Mouse (Mus musculus): ENCODE results near the gene Pde6h.
A peak's percentile ranks its signal among the peaks of the same experiment; 100 is the strongest.
"Not testable (repeated sequence)": the region's sequence is repeated elsewhere in the genome, so short reads cannot be mapped to it uniquely, and the experiment has no call there.

Pde6h gene

GRCm38 (mm10) chr6:136941051-136942021, 17.7 kb downstream of the Pde6h start, which contains the start of gene Arhgdib:
TSS of gene Arhgdib (minus strand) at chr6:136941899.
- no peak for DNase-seq (ENCODE audit: low spot score)

- no peak for DNase-seq (ENCODE audit: low spot score)
Observed at GRCm38 (mm10) chr6:136942280-136942679, 18.6 kb downstream of the Pde6h start.

- no peak for DNase-seq (ENCODE audit: low spot score)
Observed at GRCm38 (mm10) chr6:136943392-136943791, 19.8 kb downstream of the Pde6h start.

GRCm38 (mm10) chr6:136944511-136944910, 20.9 kb downstream of the Pde6h start:
- no peak for DNase-seq (ENCODE audit: low spot score)

GRCm38 (mm10) chr6:136946241-136946640, 22.6 kb downstream of the Pde6h start:
- DNase-seq (ENCODE audit: low spot score) = peak; percentile 38

GRCm38 (mm10) chr6:136946943-136947342, 23.3 kb downstream of the Pde6h start:
- peak; percentile 30 for DNase-seq (ENCODE audit: low spot score)

DNA sequence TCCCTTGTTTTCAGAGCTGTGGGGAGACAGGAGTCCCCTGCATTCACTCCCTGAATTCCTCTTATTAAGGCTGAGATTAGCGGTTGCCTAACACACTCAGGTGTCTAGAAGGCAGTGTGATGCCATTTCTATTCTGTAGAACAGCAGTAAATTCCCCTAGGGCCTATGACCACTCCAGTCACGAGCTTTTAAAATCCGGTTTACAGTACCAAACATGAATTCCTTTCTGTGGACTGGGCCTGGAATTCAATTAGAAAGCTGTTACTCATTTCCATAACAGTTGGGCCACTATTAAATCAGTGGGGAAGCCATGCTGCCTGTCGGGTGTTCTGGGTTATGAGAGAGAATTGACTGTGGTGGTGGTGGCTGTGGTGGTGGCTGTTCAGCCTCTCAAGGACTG, 24.1 kb downstream of the Pde6h start:
- no peak for DNase-seq (ENCODE audit: low spot score)

DNA sequence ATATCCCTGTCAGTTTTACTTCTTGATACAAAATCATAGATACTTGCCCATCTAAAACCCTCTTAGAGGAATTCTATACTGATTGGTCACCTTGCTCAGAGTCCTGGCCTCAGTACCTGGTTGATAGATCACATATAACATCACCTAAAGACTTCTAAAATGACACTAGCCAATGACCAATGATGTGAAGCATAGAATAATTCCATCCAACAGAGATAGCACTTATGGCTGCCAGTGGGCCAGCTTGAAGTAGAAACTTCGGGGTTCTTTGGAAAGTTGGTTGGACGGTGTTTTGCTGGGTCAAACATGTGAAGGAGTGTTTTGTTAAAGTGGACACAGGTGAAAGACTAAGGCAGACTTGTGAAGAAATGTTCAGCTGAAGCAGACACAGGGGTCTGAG, 26.5 kb downstream of the Pde6h start:
- DNase-seq (ENCODE audit: low spot score) = no peak

DNA sequence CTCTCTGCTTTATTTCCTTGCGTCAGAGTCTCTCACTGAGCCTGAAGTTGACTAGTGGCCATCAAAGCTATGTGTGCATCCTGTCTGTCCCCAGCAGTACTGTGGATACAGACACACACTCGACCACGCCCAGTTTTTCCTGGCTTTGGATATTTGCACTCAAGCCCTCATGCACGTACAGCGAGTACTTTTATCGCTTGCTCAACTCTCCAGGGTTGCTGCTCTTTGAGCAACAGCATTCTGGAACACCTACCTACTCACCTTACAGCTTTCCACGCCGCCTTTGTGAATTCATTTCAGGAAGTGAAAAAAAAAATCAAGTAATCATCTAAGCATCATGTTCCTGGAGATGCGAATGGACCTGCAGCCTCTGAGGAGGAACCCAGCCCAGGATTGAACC, 29.3 kb downstream of the Pde6h start:
- no peak for DNase-seq (ENCODE audit: low spot score)

GRCm38 (mm10) chr6:136954192-136954591, 30.6 kb downstream of the Pde6h start:
- no peak for DNase-seq (ENCODE audit: low spot score)

DNA sequence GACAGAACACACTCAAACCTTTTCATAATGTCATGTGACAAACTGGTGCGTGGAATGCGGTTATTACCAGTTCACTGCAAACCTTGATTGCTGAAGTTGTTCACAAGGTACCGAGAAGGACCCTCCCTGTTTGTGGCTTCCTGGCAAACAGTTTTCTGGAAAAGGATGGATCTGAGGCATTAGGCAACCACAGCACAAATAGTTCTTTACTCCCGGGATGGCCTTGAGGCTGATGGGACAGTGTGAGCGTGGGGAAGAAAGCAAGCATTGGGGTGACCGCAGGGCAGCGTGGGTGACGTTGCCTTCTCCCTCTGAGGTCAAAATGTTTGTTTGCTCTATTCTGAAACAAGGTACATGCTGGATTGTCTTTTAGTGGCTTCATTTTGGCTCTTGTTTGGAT, 31.1 kb downstream of the Pde6h start:
- no peak for DNase-seq (ENCODE audit: low spot score)

- DNase-seq (ENCODE audit: low spot score) = no peak
Observed at GRCm38 (mm10) chr6:136955240-136955639, 31.6 kb downstream of the Pde6h start.

DNA sequence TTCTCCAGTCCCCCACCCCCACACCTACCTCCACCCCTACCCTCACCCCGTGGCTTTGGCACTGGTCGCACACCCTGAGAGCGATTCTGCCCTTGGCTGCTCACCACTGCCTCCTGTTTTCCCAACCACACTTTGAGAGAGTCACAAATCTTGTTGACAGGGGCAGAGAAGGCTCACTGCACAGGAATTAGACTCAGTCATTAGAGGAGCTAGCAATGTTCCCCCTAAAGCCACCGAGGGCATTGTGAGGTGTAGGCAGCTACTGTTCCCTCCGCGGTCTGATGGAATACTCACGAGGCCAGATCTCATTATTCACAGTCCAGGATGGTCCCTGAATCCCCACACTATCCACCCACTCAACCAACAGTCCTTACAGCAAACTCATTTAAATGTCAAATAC, 33.4 kb downstream of the Pde6h start:
- DNase-seq (ENCODE audit: low spot score) = no peak

DNA sequence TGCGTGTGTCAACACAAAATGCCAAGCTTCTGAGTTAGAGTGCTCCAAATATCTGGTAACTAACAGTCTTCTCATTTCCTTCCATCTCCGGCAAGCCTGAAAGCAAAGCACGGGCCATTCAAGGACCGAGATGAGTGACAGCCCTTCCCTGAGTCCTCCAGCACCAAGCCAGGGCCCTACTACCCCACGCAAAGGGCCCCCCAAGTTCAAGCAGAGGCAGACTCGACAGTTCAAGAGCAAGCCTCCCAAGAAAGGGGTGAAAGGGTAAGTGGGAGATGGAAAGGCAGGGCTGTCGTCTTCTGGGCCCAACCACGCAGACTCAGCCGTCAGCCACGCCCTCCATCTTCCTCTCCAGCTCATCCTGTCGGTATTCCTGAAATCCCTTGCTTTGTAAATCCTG, 35.5 kb downstream of the Pde6h start:
- no peak for DNase-seq (ENCODE audit: low spot score)

DNA sequence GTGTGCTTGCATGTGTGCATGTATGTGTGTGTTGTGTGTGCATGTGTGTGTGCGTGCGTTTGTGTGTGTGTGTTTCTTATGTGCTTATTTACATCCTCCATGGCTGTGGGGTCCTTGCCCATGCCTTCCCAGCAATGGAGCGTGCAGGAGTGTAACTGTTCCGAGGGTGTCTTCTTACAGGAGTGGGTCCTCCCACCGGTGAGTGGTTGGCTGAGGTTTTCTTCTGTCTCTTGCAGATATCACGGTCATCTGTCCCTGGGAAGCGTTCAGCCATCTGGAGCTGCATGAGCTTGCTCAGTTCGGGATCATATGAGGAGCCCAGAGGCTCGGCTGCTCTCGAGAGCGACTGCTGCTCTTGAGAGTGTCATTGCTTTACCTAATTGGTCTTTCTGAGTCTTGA, 39.3 kb downstream of the Pde6h start:
- DNase-seq (ENCODE audit: low spot score) = no peak

DNA sequence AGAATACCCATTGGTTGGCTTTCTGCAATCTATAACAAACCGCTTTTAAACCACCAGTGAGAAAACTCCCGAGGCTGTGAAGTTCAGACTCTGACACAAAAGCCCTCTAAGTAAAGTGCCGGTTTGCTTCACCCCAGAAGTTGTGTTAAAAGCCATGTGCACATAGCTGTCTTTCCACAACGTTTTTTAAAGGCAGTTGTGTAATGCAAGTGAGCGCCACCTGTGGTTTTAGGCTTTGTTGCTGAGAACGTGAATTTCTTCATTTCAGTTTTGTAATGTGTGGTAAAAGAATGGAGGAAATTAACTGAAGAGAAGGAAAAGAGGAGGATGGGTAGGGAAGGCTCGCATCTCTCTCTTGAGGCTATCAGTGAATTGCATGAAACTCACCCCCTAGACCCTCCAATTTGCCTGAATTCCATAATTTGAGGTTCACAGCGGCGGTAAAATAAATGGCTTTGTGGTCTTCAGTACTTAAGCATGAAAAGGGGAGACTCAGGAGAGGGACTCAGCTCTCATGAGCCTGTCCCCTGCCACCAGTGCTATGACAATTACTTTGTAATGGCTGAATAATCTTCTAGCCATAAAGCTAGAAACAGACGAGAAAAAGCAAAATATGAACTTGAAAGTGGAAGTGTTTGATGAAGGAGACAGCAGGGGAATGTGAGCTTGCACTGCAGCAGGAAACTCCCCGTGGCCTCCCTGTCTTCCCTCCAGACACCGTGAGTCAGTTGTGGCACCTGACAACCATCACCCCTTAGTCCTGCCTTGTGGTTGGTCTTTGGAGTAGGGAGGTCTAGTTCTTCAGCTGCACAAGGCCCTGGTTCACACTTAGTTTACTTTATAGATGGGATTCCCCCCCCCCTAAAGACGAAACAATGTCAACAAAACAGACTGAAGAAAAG, 41.2 kb downstream of the Pde6h start:
- DNase-seq (ENCODE audit: low spot score) = peak; percentile 48

DNA sequence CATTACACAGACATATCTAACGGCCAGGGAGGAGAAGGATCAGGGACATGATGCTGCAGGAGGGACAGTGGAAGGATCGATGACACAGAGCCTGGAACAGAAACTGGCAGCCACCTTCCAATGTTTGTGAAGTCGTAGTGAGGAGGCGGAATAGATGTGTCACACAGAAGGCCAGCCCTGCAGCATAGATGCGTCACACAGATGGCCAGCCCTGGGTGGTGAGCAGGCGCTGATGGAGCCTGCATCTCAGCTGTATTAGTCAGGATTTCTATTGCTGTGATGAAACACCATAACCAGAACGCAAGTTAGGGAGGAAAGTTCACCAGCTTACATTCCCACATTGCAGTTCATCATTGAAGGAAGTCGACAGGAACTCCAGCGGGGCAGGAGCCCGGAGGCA, 42.3 kb downstream of the Pde6h start:
- no peak for DNase-seq (ENCODE audit: low spot score)

DNA sequence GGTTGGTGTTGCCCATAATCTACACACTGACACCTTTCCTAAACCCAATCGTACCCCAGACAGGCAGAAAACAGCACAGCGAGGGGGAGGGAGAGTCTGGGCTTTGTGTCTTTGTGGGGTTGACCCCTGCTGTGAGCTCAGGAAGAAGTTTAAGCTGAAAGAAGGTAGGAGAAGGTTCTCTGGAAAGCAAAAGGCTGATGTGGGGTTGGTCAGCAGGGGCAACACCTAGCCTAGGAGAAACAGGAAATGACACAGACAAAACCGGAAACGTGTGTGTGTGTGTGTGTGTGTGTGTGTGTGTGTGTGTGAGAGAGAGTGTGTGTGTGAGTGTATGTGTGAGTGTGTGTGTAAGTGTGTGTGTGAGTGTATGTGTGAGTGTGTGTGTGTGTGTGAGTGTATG, 43.8 kb downstream of the Pde6h start:
- DNase-seq (ENCODE audit: low spot score) = no peak

DNA sequence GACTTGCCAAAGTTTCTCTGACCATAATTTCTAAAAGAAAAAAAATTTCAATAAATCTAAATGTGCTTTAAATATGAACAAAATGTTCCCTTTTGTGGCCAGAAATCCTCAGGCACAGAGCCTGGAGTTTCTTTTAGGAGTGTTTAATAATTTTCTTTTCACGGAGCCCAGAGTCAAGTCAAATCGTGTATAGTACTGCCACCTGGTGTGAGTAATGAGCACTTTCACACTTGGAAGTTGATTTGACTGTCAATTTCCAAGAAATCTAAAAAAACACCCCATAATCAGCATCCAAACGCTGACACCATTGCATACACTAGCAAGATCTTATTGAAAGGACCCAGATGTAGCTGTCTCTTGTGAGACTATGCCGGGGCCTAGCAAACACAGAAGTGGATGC, 45.2 kb downstream of the Pde6h start:
- DNase-seq (ENCODE audit: low spot score) = not testable (repeated sequence)

DNA sequence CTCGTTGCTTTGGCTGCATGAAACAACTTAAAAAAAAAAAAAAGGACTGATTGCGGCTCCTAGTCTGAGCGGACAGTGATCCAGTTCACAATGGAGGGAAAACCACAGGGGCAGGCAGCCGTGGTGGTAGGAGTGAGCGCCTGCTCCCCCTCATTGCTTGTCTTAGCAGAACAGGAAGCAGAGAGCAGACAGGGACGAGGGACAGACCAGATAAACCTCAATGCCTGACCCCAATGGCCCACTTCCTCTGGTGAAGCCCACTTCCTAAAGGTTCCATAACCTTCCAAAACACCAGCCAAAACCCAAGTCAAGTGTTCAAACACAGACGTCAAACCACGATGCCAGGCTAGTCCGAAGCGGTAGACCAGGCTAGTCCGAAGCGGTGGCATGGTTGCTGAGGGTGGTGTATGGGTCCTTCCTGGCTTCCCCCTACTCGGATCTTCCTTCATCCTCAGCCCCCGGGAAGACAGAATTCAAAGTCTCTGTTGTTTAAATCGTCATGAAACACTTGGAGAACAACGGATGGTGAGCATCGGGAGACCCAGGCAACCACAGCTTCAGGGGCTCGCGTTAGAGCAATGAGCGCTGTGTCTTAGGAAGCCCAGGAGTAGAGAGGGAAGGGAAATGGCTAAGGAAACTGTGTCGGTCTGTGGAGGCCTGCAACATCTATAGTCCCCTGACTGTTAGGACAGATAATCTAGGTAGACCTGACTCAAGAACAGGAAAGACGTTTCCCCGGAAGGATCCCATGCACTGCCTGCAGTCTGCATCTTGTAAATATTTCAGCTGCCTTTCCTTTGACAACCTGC, 55.8 kb downstream of the Pde6h start:
- no peak for DNase-seq (ENCODE audit: low spot score)

DNA sequence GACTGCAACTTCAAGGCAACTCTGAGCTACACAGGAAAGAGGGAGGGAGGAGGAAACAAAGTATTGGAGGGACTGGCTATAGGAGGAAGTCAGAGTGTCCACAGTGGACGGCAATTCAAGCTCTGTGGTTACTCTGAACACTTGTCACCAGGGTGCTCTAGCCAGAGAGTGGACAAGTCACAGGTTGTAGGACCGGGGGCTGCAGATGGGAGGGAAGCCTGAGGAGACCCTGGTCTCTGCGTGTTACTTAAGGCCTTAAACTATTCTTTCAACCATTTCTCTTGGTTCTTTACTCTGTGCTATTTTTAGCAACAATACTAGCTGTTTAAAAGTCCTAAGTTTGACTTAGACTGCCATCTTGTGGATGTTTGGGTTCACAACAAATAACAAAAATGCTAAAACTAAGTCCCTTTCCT, 56.7 kb downstream of the Pde6h start:
- DNase-seq (ENCODE audit: low spot score) = peak; percentile 36

DNA sequence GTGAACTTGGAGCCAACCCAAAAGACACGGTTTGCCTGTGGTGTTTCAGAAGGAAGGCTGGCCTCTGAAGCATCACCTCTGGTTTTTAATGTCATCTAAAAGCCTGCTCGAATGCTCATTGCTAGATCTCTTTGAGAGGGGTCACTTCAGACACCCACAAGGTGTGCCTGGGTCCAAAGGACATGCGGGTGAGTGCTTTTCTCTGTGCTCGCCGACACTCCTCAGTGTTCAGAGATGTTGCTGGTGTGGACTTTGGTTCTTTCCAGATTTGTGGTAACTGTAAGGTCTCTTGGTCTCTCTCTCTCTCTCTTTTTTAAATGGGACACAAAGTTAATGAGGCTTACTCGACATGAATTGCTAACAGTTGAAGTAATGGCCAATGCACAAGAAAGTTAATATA, 58.9 kb downstream of the Pde6h start:
- DNase-seq (ENCODE audit: low spot score) = no peak

All from lung, postnatal 25 days (tissue).